Mouse (Mus musculus): ENCODE data around the gene Ctnna2. TPM values are rescaled to one million over a fixed set of nuclear protein-coding genes. Genes with fewer than 3 reads are reported as not detected.

The Ctnna2 gene
- total RNA-seq, 2 experiments from 2014 or later = 0.66 to 0.72 TPM

DNA sequence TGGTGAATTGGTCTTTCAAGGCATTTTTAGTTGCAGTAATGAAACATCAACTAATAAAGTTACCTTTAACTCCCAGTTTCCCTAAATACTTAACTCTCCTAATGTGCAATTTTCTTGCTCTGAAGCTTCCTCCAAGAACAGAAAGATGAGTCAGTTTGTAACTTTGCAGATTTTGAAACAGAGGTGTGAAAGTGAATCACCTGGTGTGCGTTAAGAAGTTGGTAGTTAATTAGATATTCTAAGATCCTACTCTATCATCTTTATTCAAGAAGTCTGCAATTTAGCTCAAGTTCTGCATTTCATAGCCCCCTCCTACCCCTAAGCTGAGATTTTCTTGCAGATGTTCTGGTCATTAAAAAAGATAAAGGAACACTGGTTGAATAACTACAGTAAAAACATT is 1082.3 kb downstream of the Ctnna2 start:
- DNase-seq = no peak

Data from gastrocnemius, postnatal 10 days (tissue).